Mouse (Mus musculus): ENCODE results near the gene Akr1c18. TPM values are rescaled to one million over a fixed set of nuclear protein-coding genes. Genes with fewer than 3 reads are reported as not detected.
"Not testable (repeated sequence)": the region's sequence is repeated elsewhere in the genome, so short reads cannot be mapped to it uniquely, and the experiment has no call there.

Gene Akr1c18
- polyA plus RNA-seq, 1 experiment from 2014 or later = not detected

DNA sequence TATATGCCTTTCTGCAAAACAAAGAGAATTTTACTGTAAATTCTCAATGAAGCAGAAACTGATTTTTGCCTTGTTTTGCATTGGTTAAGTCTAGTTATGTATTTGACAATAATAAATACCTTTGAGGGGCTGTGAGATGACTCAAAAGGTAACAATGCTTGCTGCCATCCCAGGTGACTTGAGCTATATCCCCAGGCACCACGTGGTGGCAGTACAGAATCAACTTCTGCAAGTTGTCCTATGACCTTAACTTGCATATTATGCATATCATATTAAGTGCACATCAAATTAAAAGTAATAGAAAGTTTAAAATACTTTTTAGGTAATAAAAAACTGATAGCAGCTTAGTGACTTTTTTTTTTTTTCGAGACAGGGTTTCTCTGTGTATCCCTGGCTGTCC is 17.4 kb downstream of the Akr1c18 start:
- Histone ChIP-seq H3K4me1 (replicated peaks) (no peaks in the 10 kb centered on the region), H3K27ac (replicated peaks) (no peak overlapping the region), H3K9me3 (no peaks in the 10 kb centered on the region), H3K4me3 (no peak overlapping the region), H3K27me3 (no peaks in the 10 kb centered on the region), H3K4me2 (no peak overlapping the region), H3K9ac (no peak overlapping the region), H3K36me3 (no peaks in the 10 kb centered on the region)
- no peak for ATAC-seq (ENCODE audit: low read depth)
- 42% methylated on average over 2 of the region's 2 CpGs for WGBS

DNA sequence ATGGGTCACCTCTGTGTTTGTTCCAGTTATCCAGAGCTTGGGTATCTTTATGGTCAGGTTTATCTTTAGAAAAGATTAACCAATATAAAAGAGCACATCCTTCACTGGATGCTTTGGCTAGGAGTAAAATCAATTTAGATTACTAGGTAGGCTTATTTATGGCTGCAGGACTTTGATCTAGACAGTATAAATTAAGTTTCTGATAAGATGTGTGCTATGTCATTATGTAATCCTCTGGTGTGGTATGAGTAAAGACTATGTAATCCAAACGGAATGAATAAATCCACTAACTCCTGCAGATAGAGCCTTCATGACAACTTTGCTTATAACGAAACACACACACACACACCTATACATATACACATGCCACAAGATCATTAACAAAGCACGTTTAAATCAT is 18.7 kb downstream of the Akr1c18 start:
- no peak overlapping the region for H3K27ac ChIP-seq (replicated peaks)
- no peaks in the 10 kb centered on the region for H3K4me1 ChIP-seq (replicated peaks)
- 67% methylated on average over 3 of the region's 3 CpGs for WGBS
- no peaks in the 10 kb centered on the region for H3K27me3 ChIP-seq
- H3K9me3 ChIP-seq = no peaks in the 10 kb centered on the region
- H3K4me3 ChIP-seq = no peak overlapping the region
- no peak for ATAC-seq (ENCODE audit: low read depth)
- H3K4me2 ChIP-seq = no peak overlapping the region
- H3K9ac ChIP-seq = no peak overlapping the region
- no peaks in the 10 kb centered on the region for H3K36me3 ChIP-seq

DNA sequence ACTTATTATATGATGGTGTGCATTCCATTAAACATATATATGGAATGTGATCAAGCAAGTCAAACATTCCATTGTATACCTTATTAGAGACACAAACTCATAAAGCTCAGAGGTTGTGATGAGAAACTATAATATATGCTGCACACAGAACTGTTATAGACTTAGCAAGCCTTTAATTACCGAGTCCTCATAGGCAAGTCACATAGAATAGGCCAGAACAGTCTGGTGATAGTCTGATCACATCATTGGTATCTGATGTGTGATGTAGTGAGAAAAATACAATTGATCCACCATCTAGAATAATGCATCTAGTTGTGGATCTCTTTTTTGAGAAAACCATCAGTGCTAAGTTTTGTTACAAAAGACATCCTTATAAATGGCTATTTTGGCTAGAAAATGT is 19.1 kb downstream of the Akr1c18 start:
- Histone ChIP-seq H3K27me3 (no peaks in the 10 kb centered on the region), H3K9ac (no peak overlapping the region), H3K36me3 (no peaks in the 10 kb centered on the region), H3K4me3 (no peak overlapping the region), H3K27ac (replicated peaks) (no peak overlapping the region), H3K4me1 (replicated peaks) (no peaks in the 10 kb centered on the region), H3K9me3 (no peaks in the 10 kb centered on the region), H3K4me2 (no peak overlapping the region)
- no peak for ATAC-seq (ENCODE audit: low read depth)
- WGBS = 65% methylated on average over 1 of the region's 1 CpGs

DNA sequence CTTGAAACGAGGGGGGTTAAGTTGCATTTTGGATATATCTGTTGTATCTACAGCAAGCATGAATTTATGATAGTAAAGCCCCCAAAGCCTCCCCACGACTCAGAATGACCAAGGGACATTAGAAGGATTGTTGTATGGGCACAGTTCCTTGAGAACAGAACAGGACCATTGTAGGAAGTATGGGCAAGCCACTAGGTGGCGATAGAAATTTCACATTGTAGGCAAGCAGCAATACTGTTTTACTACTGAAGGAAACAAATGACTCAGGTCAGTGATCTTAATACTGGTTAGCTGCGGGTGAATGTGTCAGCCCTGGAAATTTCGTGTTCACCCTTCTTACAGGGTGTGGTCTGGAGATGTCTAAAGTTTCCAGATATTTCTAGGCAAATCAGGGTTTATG is 21.4 kb downstream of the Akr1c18 start:
- Histone ChIP-seq H3K4me2 (no peak overlapping the region), H3K4me3 (no peak overlapping the region), H3K4me1 (replicated peaks) (no peaks in the 10 kb centered on the region), H3K9me3 (no peaks in the 10 kb centered on the region), H3K36me3 (no peaks in the 10 kb centered on the region), H3K27ac (replicated peaks) (no peak overlapping the region), H3K27me3 (no peaks in the 10 kb centered on the region), H3K9ac (no peak overlapping the region)
- no peak for ATAC-seq (ENCODE audit: low read depth)
- 39% methylated on average over 5 of the region's 5 CpGs for WGBS

DNA sequence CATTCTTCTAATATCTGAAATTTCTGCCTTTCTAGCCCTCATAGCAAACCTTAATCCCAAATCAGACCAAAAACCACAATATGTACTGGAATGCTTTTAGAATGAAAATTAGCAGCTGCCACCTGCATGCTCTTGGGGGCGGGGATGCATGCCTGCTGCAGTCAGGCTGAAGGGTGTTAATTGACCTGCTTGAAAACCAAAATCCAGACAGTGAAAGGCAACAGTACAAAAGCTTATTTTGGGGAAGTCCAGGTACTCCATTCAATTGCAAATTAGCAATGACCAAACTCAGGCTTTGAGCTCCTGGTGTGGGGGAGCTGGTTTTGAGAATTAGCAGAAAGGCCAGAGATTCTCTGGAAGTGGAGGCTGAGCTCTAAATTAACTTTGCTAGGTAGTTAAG is 24.6 kb downstream of the Akr1c18 start:
- WGBS = 83% methylated on average over 1 of the region's 1 CpGs
- H3K4me3 ChIP-seq; H3K27me3 ChIP-seq; H3K27ac ChIP-seq (replicated peaks); H3K4me1 ChIP-seq (replicated peaks); ATAC-seq (ENCODE audit: low read depth); H3K4me2 ChIP-seq; H3K9ac ChIP-seq; H3K36me3 ChIP-seq; H3K9me3 ChIP-seq: not testable (repeated sequence)

DNA sequence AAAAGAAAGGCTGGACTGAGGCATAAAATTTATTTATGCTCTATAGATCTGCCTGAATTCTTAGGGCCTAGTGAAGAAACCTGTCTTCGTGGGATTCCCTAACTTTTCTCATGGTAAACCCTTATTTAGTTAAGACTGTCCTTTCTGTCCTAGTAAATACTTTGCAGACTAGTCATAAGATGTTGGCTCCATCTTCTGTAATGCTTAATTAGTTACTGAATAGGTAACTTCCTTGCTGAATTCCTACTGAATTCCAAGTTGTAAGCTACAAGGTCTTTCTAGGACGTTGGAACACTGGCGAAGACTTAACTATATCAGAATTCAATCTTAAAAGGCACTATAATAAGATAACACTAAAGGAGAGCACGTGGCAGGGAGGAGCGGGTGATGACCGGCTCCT is 26.0 kb downstream of the Akr1c18 start:
- H3K4me3 ChIP-seq; H3K9me3 ChIP-seq; H3K27me3 ChIP-seq; H3K9ac ChIP-seq; H3K36me3 ChIP-seq; ATAC-seq (ENCODE audit: low read depth); H3K4me1 ChIP-seq (replicated peaks); H3K4me2 ChIP-seq; H3K27ac ChIP-seq (replicated peaks): not testable (repeated sequence)
- 93% methylated on average over 6 of the region's 6 CpGs for WGBS

DNA sequence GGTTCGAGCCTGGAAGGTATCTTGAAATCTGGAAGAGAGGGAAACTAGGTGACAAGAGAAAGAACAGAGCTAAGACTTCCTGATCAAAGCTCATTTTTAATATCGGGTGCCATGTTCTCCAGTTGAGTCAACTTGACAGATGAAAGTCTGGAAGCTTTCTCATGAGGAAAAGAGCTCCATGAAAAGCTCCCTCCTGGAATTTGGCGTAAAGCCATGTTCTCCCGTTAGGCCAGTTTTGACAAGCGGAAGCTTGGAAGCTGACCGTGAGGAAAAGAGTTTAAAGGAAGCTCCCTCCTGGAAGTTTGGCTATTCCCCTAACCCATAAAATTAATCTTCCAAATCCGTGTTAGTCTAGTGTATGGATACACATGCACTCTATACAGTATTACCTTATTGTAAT is 27.3 kb downstream of the Akr1c18 start:
- 81% methylated on average over 7 of the region's 7 CpGs for WGBS
- Histone ChIP-seq H3K27me3 (no peaks in the 10 kb centered on the region), H3K4me3 (no peak overlapping the region), H3K4me1 (replicated peaks) (no peaks in the 10 kb centered on the region), H3K36me3 (no peaks in the 10 kb centered on the region), H3K9me3 (no peaks in the 10 kb centered on the region), H3K9ac (no peak overlapping the region), H3K4me2 (no peak overlapping the region), H3K27ac (replicated peaks) (no peak overlapping the region)
- no peak for ATAC-seq (ENCODE audit: low read depth)

DNA sequence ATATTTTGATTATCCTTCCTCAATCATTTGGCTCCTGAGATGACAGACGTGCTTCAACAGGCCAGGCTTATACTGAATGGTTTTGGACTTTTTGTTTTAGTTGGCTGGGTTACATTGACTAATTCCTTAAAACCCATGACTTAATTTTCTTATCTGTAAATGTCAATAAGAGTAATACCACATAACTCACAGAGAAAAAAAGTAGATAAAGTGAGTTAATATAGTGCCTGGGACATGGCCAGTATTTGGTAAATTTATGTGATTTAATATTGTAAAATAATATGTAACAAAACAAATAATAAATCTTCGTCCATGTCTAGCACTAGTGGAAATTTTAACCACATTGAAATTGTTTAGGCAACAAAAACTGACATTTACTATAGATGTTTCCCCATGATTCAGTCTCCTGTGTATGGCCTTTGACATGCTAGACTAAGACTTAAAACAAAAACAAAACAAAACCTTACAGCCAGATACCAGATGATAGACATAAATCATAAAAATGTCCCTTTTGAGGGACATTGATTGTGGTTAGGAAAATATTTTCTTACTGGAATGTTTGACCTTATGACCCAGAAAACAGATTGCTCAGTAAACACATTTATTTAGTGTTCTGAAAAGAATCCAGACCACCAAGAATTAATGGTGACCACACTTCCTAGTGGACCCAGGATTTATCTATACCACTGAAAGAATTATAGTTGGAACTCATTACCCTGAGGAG is 31.1 kb downstream of the Akr1c18 start:
- no peak overlapping the region for H3K27ac ChIP-seq (replicated peaks)
- H3K4me2 ChIP-seq = no peak overlapping the region
- ATAC-seq (ENCODE audit: low read depth) = no peak
- H3K36me3 ChIP-seq = no peaks in the 10 kb centered on the region
- 74% methylated on average over 2 of the region's 2 CpGs for WGBS
- no peaks in the 10 kb centered on the region for H3K9me3 ChIP-seq
- H3K27me3 ChIP-seq = no peaks in the 10 kb centered on the region
- H3K4me3 ChIP-seq = no peak overlapping the region
- H3K9ac ChIP-seq = no peak overlapping the region
- H3K4me1 ChIP-seq (replicated peaks) = no peaks in the 10 kb centered on the region

DNA sequence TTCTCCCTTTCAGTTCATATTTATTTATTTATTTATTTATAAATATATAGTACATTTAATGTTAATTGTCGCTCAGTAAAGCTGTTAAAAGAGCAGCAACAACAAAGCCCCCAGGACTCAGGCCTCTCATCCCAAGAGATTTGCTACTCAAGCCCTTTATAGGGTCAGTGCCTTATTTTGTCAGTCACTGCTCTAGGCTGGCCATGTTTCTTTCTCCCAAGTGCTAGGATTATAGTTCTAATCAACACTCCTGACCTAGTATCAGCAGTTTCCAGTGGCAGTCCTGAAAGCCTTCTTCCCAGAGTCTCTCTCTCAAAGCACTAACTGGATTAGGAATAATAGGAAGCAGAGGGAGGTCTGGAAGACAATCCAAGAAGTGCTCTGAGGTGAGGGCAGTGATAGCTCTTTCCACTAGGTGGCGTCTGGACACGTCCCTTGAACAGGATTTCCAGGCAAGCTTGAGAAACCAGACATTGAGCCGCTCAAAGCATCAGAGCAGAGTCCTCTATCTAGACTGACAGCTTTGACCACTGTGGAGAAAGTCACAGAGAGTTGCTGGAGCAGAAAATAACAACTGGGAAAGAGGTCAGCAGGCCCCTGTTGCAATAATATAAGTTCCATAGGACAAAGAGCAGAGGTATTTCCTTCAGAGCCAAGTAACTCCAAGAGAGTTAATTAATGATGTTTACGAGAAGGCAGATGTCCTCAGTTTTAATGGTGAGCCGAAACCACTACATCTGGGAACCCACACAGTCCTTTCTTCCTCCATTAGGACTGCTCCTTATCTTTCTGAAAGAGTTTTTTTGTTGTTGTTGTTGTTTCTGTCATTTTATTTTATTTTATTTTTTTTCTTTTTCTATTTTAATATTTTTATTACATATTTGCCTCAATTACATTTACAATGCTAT is 39.9 kb downstream of the Akr1c18 start:
- 38% methylated on average over 6 of the region's 6 CpGs for WGBS
- no peaks in the 10 kb centered on the region for H3K36me3 ChIP-seq
- H3K9ac ChIP-seq = no peak overlapping the region
- no peak overlapping the region for H3K4me3 ChIP-seq
- H3K27ac ChIP-seq (replicated peaks) = no peak overlapping the region
- H3K4me1 ChIP-seq (replicated peaks) = no peaks in the 10 kb centered on the region
- no peak overlapping the region for H3K4me2 ChIP-seq
- H3K9me3 ChIP-seq = no peaks in the 10 kb centered on the region
- ATAC-seq (ENCODE audit: low read depth) = peak; percentile 85
- no peaks in the 10 kb centered on the region for H3K27me3 ChIP-seq

DNA sequence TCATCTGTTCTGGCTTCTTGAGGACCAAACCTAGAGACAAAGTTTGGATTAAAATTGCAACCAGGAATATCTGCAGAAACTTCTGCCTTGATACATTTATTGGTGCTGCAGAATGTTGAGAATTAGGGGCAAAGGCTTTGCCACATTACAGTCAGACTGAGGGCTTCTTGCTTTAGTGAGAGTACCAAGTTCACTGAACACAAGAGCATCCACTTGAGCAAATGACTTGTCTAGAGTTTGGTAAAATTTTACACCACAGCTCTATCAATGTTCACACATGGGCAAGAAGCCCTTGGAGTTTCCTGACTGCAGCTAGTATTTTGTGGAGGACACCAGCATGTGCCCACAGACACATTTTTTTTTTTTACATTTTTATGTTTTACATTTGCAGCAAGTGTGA is 47.7 kb downstream of the Akr1c18 start:
- Histone ChIP-seq H3K4me2 (no peak overlapping the region), H3K4me3 (no peak overlapping the region), H3K27me3 (no peaks in the 10 kb centered on the region), H3K9ac (no peak overlapping the region), H3K4me1 (replicated peaks) (no peaks in the 10 kb centered on the region), H3K9me3 (no peaks in the 10 kb centered on the region), H3K27ac (replicated peaks) (no peak overlapping the region), H3K36me3 (no peaks in the 10 kb centered on the region)
- ATAC-seq (ENCODE audit: low read depth) = no peak

DNA sequence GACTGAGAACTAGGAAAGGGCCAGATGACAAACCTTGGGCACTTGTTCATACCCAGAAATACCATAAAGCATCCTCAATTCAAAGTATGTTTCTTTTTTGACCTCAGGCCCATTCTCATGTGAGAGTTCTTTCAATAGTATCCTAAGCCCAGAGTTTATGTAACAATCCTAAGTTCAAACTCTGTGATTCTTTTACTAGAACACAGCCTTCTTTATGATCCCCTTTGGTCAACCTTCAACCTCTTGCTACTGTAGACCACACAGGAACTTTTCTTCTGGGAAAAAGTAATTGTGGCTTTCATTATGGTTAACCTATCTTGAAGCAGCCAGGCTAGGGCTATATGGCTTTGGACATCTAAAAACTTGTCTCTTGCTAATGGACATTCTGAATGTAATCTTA is 48.8 kb downstream of the Akr1c18 start:
- Histone ChIP-seq H3K9me3 (no peaks in the 10 kb centered on the region), H3K27me3 (no peaks in the 10 kb centered on the region), H3K4me1 (replicated peaks) (no peaks in the 10 kb centered on the region), H3K36me3 (no peaks in the 10 kb centered on the region), H3K4me3 (no peak overlapping the region), H3K27ac (replicated peaks) (no peak overlapping the region), H3K9ac (no peak overlapping the region), H3K4me2 (no peak overlapping the region)
- ATAC-seq (ENCODE audit: low read depth) = no peak

Data from neural tube, embryonic 13.5 days (tissue).